Mouse (Mus musculus) spleen, postnatal 14 days (tissue): ENCODE results near the gene Gpatch1.

Source experiments
- DNase-seq, 2 experiments: peaks; one replicate each; pipeline ENCODE4 v3.0.0; 2021 to 2022; ENCODE audit warnings: low spot score in 2 of 2

The Gpatch1 gene

GRCm38 (mm10) chr7:35317729-35318609, at the start of gene Gpatch1:
Gpatch1 (minus strand) TSS chr7:35318440.
- DNase-seq: peak; percentile 84 to 91

- no peak for DNase-seq
Measured at GRCm38 (mm10) chr7:35365161-35365910, 47.1 kb upstream of the Gpatch1 start.

DNA sequence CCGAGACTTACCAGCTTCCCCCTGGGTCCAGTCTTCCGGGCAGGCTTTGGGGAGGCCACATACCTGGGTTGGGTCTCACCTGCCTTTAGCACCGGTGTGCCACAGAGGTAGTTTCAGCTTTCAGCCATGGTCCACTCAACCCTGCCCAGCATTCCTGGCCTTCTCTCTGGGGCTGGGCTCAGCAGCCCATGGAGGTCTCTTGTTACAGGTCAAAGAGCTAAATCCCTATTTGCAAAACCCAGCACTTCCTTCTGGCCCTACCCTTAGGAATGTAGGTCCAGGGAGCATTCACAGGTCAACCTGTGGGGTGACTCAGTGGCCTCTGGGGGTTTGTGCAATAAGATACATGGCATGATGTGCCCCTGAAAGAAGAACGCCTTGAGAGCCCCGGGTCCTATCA, 44.6 kb upstream of the Gpatch1 start:
- DNase-seq: no peak

DNA sequence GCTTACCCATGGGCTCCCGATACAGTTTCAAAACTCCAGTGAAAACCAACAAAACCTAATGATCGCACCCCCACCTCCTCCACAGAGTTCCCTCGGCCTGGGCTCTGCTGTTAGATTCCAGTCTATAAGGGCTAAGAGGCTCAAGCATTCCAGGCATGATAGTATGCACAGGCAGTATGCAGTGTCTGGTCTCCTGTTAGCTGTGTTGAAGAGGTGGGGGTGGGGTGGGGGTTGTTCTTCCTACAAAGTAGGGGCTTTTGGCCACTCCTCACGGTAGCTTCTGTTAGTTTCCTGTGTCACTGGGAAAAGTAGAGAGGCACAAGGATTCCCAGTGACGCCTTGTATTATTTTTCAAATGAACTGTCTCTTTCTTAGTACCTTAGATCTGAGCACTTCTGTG, 44.0 kb upstream of the Gpatch1 start:
- DNase-seq: no peak

DNA sequence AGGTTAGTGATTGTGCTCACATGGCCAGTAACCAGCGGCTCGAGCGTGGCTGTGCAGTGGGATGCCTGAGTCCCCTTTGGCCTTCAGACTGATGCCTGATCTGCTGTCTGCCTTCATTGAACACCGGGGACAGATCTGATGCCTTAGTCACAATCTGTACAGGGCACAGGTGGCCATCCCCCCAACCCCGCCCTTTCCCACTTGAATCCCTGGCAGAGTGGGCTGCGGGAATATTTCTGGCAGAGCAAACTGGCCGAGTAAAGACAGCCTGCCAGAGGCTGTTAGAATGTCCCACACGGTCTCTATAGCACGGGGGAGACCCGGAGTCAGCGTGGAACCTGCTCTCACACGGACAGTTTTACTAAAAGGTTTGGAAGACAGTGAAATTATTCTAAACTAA, 39.4 kb upstream of the Gpatch1 start:
- DNase-seq: no peak

DNA sequence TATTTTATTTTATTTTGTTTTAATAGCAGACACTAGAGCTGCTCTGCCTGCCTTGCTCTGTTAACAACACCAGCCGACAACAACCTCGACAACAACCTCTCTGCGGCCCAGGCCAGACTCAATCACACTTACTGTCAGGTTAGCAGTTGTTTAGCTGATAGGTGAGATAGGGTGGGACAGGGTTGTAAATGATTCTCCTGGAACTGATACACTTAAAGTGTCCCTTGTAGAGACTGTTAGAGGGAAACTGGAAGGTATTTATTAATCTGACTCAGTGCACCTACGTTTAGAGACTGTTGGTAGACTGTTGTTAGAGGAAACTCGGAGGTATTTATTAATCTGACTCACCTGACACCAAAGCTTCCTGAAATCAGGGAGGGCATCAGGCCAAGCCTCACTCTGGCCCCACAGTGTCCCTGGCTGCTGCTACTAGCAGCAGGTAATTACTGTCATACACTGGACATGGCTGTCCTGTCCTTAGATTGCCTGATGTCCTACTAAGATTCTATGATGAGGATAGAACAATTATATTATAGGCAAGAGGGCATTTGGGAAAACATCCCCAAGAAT, 37.1 kb upstream of the Gpatch1 start:
- no peak for DNase-seq

GRCm38 (mm10) chr7:35353306-35353705, 35.1 kb upstream of the Gpatch1 start:
- no peak for DNase-seq

DNA sequence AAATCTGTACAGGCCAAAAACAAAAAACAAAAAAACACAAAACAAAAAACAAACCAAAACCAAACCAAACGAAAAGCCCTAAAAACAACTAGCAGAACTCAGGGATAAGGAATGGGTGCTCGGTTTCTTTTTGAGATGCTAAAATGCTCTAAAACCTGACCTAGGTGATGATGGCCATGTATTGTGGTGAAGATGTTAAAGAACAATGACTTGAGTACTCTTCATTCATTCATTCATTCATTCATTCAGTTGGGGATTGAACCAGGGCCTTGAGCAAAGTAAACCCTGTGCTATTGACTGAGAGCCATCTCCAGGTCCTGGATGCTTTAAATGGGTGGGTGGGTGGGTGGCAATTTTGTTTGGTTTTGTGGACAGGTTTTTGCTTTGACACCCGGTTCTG, 32.9 kb upstream of the Gpatch1 start:
- no peak for DNase-seq

DNA sequence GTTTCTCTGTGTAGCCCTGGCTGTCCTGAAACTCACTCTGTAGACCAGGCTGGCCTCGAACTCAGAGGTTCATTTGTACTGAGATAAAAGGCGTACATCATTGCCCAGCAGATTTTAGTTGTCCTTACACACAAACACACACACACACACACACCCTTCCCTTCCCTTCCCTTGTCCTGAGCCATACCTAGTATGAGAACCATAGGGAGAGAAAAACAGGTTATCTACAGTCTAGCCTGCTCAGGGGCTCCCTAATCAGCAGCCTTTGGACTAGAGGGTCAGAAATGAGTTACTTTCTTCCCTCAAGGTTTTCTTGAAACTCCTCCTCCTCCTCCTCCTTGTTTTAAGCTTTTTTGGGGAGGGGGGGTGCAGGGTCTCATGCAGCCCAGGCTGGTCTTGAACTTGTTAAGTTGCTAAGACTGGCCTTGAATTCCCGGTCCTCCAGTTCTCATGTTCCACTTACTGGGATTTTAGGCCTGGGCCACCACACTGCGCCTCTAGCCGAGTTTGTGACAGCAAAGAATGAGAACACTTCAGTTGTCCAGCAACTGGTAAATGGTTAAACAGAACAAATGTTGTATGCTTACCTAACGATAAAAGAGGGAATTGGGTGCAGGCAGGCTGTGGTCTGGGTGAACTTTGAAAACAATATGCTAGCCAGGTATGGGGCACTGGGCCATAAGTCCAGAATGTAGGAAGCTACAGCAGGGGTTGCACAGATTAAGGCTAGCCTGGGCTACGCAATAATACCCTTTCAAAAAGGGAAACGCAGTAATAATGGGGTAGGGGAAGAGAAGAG, 31.8 kb upstream of the Gpatch1 start:
- DNase-seq: no peak

- no peak for DNase-seq
Measured at GRCm38 (mm10) chr7:35349022-35349421, 30.8 kb upstream of the Gpatch1 start.

DNA sequence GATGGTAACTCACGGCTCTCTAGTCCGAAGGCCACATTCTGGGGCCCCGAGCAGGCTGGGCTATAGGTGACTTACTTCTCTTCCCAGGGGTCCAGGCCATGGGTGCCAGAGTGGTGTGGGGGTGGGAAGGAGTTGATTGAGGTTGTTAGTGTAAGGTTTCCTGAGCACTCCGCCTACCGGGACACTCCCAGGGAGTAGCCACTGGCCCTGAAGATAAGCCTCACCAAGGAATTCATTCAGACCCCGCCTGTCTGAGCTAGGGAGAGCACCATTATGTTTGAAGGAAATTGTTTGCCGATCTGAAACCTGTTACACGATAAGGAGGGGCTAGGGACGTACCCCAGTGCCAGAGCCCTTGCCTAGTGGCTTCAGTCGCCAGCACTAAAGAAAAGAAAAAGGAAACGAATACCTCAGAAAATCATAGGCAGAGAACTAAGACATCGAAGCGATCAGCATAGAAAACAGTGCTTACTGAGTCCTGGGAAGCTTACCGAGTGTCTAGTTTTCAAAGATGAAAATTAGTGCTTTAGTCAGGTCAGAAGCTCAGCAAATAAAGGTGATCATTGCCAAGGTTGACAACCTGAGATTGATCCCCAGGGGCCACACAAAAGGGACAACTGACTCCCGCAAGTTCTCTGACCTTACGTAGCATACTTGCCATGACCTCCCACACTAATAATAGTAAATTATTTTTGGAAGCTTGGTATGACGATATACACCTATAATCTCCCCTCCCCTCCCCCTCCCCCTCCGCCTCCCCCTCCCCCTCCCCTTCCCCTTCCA, 29.9 kb upstream of the Gpatch1 start:
- no peak for DNase-seq

DNA sequence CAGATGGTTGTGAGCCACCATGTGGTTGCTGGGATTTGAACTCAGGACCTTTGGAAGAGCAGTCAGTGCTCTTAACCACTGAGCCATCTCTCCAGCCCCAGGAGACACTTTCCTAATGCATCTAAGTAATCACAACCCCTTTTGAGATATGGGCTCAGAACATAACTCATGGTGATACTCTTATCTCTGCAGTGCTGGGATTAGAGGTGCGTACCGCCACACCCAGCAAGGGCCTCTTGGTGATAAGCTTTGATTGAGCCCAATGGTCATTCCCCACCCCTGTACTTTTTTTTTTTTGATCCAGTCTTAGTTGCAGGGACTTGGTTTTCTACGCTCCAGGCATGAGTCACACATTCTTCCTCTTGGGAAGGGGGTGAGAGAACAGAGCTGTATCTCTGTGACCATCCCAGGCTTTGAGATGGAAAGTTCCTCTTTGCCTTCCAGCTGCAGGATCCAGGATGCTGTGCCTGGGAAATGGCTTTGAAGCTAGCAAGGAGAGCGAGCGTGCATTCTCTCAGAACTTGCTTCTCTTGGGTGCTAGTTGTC, 26.6 kb upstream of the Gpatch1 start:
- DNase-seq: no peak

GRCm38 (mm10) chr7:35342498-35342897, 24.3 kb upstream of the Gpatch1 start:
- no peak for DNase-seq

DNA sequence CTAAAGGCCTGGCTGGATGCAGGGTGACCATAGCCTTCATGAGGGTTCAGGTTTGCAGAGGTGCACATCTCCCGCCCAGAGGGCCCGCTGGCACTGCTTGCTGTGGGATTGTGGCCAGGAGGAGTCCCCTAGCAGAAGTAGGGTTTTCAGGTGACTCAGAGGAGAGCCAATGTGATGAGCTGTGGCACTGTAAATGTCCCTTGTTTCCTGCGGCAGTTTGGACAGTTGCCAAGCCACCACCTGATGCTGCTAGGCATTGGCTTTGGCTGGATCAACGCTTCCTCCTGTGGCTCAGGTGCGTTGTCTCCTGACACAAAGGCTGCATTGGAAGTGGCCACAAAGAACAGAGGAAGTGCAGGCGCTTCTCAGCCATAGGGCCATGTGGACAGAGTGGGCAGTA, 23.0 kb upstream of the Gpatch1 start:
- DNase-seq: no peak

DNA sequence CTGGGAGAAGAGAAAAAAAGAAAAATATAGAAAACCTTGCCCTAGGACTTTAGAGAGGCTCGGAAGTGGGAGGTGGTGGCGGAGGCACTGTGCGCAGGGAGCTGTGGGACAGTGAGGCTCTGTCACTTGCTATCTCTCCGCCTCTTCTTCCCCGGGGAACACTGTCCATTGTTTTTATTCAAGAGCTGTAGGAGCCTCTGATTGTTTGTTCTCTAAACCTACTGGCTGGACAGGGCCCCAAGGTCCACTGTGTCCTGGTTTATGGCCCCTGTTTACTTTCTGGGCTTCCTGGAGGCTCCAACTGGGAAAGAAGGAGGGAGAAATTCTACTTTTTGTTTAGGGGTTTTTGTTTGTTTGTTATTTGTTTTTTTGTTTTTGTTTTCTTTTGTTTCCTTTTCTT, 22.0 kb upstream of the Gpatch1 start:
- DNase-seq: no peak

GRCm38 (mm10) chr7:35334527-35335452, 16.6 kb upstream of the Gpatch1 start:
- no peak for DNase-seq

- DNase-seq: peak; percentile 93 to 95
Measured at GRCm38 (mm10) chr7:35333692-35334526, 15.7 kb upstream of the Gpatch1 start, which contains the start of gene Rhpn2. Rhpn2 (plus strand) TSS chr7:35334170.

GRCm38 (mm10) chr7:35333231-35333651, 15.0 kb upstream of the Gpatch1 start:
- DNase-seq: no peak

GRCm38 (mm10) chr7:35331590-35331989, 13.3 kb upstream of the Gpatch1 start:
- no peak for DNase-seq
